Mouse (Mus musculus) CH12.LX (cell line): ENCODE data around the gene Tnfrsf22.

ENCODE experiments used
- CTCF ChIP-seq, 2 experiments: IDR thresholded peaks in 1 of 2; conservative IDR thresholded peaks in 1 of 2; 2 replicates each; pipeline ENCODE4 v1.5.1; 2011 to 2012; ENCODE audit warnings: low read depth in 2 of 2, low read length in 2 of 2, improper control_type of control experiment in 1 of 2, inconsistent platforms in 1 of 2, mild to moderate bottlenecking in 1 of 2, moderate library complexity in 1 of 2
- ELF1 ChIP-seq: IDR thresholded peaks from 2 replicates; pipeline ENCODE4 v1.6.1; 2014; ENCODE audit warnings: low read depth, mild to moderate bottlenecking, inconsistent platforms, low read length, improper control_type of control experiment
- EP300 ChIP-seq: IDR thresholded peaks from 2 replicates; pipeline ENCODE4 v1.6.1; 2011; ENCODE audit warnings: low read length, improper control_type of control experiment
- JUN ChIP-seq: IDR thresholded peaks from 2 replicates; pipeline ENCODE4 v1.6.1; 2011; ENCODE audit warnings: low read depth, mild to moderate bottlenecking, low read length, improper control_type of control experiment, moderate library complexity; ENCODE audit not compliant: insufficient read depth
- MAFK ChIP-seq: IDR thresholded peaks from 2 replicates; pipeline ENCODE4 v1.6.1; 2011; ENCODE audit warnings: low read length, improper control_type of control experiment; ENCODE audit not compliant: insufficient replicate concordance
- NELFE ChIP-seq: IDR thresholded peaks from 2 replicates; pipeline ENCODE4 v1.6.1; 2011; ENCODE audit warnings: low read depth, low read length, improper control_type of control experiment
- POLR2A ChIP-seq: IDR thresholded peaks from 2 replicates; pipeline ENCODE4 v1.6.1; 2011; ENCODE audit warnings: low read depth, mild to moderate bottlenecking, improper control_type of control experiment, low read length
- TCF12 ChIP-seq: IDR thresholded peaks from 2 replicates; pipeline ENCODE4 v1.6.1; 2014; ENCODE audit warnings: low read depth, mild to moderate bottlenecking, inconsistent platforms, low read length, improper control_type of control experiment
- USF1 ChIP-seq: IDR thresholded peaks from 2 replicates; pipeline ENCODE4 v1.6.1; 2014; ENCODE audit warnings: low read depth, mild to moderate bottlenecking, inconsistent platforms, low read length, improper control_type of control experiment
- USF2 ChIP-seq: conservative IDR thresholded peaks from 2 replicates; pipeline ENCODE4 v1.6.1; 2011; ENCODE audit warnings: low read depth, low read length, improper control_type of control experiment
- ZC3H11A ChIP-seq: IDR thresholded peaks from 2 replicates; pipeline ENCODE4 v1.6.1; 2012; ENCODE audit warnings: low read depth, mild to moderate bottlenecking, inconsistent platforms, low read length, improper control_type of control experiment

DNA sequence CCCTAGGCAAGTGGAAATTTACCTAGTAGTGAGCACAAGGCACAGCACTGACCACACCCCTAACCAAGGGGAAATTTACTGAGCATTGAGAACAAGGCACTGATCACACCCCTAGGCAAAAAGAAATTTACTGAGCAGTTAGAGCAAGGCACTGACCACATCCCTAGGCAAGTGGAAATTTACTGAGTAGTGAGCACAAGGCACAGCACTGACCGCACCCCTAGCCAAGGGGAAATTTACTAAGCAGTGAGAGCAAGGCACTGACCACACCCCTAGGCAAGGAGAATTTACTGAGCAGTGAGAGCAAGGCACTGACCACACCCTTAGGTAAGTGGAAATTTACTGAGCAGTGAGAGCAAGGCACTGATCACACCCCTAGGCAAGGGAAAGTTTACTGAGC lies 12.8 kb downstream of the Tnfrsf22 start:
- no peak for TF ChIP-seq CTCF (conservative IDR thresholded peaks at IDR 0.05 in 1 of 2, IDR thresholded peaks at IDR 0.05 in 1 of 2; ENCODE audit: low read depth in 2 of 2, low read length in 2 of 2)
- no peak for TF ChIP-seq MAFK
- no peak for TF ChIP-seq USF2
- TF ChIP-seq JUN: no peak
- TF ChIP-seq USF1: no peak
- TF ChIP-seq ELF1: no peak
- TF ChIP-seq POLR2A: no peak
- TF ChIP-seq TCF12: no peak
- no peak for TF ChIP-seq ZC3H11A
- no peak for TF ChIP-seq EP300
- TF ChIP-seq NELFE: no peak
